Mouse (Mus musculus) 3T3-L1 (cell line): ENCODE data around the gene Cbx6.
A peak's percentile ranks its signal among the peaks of the same experiment; 100 is the strongest.
"Not testable (repeated sequence)": the region's sequence is repeated elsewhere in the genome, so short reads cannot be mapped to it uniquely, and the experiment has no call there.

ENCODE experiments used
- DNase-seq: peaks from one replicate; pipeline ENCODE4 v3.0.0-alpha.2; 2015; ENCODE audit warnings: low read depth, low spot score

Cbx6 gene

GRCm38 (mm10) chr15:79830388-79830787 is 4.1 kb downstream of the Cbx6 start:
- peak; percentile 92 for DNase-seq

DNA sequence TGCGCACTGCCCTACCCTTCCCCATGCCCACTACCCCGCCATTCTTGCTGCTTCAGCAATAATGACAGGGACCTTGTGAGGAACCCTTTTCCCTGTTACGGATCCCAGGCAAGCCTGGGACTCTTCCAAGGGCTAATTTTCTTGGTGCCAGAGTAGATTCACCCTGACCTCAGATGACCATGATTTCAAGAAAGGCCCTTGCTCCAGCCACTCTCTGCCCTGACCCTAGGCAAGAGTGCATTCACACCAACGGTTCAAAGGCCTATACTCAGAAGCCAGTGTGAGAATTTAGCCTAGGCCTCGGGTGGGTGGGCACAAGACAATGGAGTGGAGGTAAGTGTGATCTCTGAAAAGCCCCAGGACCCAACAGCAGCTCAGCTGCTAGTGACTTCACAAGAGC is 5.1 kb downstream of the Cbx6 start:
- DNase-seq, result no peak

GRCm38 (mm10) chr15:79828366-79829035 is 6.0 kb downstream of the Cbx6 start:
- no peak for DNase-seq

DNA sequence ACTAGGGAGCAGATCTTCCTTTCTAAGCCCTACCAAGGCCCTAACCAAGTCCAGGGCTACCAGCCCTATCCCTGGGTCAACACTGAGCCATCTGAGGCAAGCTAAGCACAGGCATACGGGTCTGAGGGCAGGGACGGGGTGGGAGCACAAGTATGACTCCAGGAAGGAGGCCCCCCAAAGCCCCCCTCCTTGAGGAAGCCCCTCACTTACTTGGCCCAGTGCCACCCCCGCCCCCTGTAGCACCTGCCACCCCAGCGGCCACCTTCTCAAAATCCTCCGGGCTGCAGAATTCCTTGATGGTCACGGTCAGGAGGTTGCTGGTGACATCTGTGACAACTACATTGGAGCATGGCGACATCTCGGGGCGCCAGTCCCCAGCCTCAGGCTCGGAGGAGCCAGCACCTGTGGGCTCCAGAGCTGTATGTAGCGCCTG is 6.7 kb downstream of the Cbx6 start:
- DNase-seq, result no peak

DNA sequence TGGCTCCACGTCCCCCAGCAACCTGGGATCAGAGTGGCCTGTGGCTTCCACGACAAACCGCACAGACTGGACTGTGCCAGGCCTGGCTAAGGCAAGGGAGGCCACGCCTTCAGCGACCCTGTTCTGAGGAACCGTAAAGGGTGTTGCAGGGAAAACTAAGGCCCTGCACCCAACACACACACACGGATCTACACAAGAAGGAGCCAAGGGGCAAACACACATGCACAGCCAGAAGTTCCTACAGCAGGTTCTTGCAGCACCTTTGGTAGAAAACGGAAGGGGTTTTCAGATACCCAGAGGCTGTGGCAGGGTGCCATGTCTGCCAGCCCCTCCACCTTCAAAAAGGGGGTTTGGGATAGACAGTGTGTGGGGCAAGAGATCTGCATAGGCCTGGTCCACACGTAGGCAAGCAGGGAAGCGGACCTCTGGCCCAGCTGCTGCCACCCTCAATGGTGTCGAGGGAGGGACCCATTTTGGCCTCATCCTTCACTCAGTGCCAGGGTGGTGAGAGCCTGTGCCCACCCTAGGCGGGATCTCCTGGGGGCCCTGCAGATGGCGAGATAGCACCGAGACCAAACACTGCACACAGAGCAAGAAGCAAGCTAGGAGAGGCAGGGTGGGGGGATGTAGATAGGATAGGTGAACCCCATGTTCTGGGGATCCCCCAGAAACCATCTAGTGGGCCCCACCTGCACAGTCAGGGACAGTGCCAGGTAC is 7.3 kb downstream of the Cbx6 start:
- no peak for DNase-seq

GRCm38 (mm10) chr15:79826221-79826935 is 8.1 kb downstream of the Cbx6 start:
- DNase-seq, result no peak

DNA sequence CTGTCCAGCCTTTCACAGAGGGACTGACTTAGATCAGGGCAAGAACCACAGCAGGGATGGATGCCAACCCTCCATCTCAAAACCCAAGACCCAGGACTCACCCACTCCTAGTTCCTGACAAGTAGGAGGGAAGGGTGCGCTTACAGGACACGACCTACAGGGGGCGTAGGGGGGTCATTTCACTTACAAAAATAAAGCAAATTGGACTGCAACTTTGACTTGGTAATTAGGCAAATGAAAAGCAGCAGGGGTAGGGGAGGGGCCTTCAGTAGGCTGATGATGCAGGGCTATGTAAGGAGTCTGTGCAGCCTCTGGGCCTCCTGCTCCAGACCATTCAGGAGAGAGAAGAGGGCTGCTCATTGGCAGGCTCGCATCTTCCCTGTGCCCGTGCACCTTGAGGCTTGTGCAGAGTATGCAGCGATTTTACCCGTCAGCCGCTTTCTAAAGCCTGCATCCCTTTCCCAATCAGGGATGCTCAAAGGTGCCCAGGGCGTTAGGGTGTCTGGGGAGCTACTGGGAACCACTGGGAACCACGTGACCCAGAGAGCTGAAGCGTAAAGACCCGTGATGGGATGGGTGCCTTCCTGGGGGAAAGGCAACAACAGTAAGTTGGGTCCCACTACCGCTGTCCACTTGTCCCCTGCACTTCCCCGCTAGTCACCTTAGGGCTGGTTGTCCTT is 9.2 kb downstream of the Cbx6 start:
- DNase-seq, result peak; percentile 39

DNA sequence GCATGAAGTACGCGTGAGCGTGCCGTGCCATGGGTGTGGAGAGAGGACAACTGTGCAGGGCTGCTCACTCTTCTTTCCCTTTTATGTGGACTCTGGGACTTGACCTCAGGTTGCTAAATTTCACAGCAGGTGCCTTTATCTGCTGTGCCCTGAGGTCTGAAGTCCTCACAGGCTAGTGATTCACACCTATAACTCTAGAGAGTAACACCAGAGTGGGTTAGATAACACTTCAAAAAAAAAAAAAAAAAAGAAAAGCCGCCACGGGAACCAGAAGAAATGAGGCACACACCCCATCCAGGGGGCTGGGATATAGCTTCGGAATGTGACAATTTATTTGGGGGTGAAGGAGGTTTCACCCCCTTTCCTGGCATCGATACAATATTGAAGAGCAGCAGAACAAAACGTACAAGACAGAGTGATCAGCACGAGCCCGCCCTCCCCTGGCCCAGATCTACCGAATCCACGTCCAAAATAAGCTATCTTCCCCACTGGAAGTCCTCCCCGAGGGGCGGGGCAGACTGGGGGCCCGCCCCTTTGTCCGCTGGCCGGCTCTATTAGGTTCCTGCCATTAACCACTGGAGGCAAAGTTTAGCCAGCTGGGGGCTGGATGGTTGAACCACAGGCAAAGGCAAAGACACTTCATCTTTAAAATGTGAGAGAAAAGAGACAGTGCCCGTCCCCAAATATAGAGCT is 10.8 kb downstream of the Cbx6 start:
- no peak for DNase-seq

DNA sequence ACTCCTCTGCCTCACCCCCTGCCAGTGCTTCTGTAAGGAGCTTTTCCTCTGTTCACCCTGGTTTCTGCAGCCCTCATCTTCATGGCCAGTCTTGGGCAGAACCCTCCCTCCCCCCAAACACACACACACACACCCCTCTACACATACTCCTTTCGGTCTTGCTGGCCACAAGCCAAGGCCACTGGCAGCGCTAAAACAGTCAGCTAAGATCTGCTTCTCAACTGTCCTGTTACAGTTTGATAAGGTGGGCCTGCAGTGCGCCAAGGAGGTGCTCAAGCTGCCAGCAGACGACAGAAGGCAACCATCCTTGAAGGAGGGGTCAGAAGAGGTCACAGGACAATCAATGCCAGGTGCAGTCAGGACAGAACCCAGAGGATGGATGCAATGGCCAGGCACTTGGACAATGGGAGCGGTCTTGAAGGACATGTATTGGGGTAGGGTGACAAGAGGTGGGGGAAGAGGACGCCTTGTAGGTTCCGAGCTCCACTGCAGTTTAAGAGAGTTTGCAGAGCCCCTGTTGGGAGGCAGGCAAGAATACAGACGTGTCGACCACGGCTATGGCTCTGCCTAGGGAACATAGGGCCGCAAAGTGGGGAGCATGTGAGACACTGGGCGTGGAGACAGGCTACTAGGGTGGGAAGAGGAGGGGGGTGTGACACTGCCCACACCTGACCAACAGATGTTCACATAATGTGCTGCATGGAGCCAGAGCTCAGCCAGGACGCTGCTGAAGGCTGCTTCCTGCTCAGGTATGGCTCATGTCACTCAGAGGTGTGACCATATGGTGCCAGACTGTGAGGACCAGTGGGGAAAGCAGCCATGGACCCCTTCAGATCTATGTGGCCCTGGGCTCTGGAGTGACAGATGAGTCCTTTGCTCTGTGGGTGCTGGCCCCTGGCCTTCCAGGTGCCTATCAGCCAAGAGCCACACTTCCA is 12.0 kb downstream of the Cbx6 start:
- DNase-seq, result no peak

GRCm38 (mm10) chr15:79818325-79818724 is 16.2 kb downstream of the Cbx6 start:
- peak; percentile 40 for DNase-seq

- peak; percentile 87 for DNase-seq
Measured at GRCm38 (mm10) chr15:79813666-79814258, 20.7 kb downstream of the Cbx6 start.

DNA sequence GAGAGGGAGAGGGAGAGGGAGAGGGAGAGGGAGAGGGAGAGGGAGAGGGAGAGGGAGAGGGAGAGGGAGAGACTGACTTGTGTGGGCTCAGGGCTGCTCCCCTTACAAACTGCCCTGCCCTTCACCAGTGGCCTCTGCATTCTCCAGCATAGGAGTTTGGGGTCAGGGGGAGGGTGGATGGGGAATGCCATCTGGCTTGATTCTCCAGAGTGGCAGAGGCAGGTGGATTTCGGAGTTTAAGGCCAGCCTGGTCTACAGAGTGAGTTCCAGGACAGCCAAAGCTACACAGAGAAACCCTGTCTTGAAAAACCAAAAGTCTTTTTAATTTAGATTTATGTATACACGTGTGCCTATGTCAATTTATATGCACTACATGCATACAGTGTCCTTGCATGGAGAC is 21.6 kb downstream of the Cbx6 start:
- not testable (repeated sequence) for DNase-seq

DNA sequence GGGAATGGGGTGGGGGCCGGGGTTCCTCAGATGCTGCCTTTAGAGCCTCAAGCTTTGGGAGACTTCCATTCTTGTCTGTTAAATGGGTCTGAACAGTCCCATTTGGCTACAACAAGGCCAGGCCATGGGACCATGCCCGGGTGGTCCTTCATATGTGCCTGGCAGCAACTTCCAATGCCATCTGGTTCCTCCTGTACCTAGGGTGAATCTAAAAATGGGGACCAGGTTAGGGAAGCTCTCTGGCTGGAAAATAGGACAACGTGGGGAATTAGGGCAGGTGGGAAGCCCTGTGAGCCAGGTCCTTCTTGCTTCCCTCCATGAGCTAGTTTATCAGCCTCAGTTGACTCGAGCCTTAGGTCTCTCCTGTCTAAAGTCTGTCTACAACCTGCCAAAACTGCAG is 23.5 kb downstream of the Cbx6 start:
- no peak for DNase-seq

DNA sequence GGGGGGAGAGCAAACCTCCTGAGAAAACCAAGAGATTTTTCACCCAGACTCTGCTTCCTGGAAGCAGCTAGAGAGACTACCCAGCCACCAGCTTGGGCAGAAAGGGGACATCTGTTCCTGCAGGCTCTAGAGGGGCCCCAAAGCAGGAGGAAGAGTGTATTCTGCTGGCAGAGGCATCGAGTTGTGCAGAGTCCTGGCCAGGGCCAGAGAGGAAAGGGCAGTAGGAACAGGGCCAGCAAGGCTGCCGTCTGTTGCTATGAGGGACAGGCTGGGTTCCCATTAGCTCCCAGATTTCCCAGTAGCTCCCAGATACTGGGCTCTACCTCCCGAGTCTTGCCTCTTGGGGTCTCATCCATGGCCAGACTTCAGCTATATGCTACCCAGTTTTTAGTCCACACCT is 24.4 kb downstream of the Cbx6 start:
- no peak for DNase-seq

- DNase-seq, result no peak
Measured at GRCm38 (mm10) chr15:79808658-79809057, 25.8 kb downstream of the Cbx6 start.

DNA sequence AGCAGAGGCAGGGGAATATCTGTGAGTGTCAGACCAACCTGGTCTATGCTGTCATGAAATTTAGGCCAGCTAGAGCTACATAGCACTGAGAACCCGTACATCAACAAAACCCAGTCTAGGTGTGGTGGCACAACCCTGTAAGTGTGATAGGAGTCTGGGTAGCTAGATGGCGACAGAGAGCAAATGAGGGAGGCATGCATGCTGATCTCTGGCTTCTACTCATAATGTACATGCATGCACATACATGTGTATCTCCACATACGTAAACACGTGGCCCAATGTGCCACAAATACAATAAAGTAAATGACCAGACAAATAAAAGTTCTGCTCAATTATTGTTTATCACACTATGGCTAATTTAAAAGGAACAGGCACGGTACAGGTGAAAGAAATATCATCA is 26.4 kb downstream of the Cbx6 start:
- DNase-seq, result peak; percentile 69

GRCm38 (mm10) chr15:79807050-79807449 is 27.4 kb downstream of the Cbx6 start:
- no peak for DNase-seq

DNA sequence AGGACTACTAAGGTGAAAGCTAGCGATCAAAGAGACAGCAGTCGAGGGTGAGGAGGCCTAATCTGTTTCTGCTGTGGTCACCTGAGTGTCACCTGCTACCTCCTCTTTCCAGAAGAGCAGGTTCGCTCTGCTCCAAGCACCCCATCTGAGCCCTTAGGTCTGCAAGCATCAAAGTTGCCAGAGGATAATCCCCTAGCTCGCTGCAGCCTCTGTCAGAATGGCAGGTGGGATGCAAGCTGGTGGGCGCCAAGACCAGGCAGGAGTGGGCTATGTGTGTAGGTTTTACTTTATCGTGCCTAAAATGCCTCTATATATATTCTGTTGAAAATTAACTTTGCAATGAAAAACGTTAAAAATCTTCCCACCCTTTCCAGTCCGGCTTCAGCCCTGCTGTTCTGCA is 29.2 kb downstream of the Cbx6 start:
- DNase-seq, result no peak

DNA sequence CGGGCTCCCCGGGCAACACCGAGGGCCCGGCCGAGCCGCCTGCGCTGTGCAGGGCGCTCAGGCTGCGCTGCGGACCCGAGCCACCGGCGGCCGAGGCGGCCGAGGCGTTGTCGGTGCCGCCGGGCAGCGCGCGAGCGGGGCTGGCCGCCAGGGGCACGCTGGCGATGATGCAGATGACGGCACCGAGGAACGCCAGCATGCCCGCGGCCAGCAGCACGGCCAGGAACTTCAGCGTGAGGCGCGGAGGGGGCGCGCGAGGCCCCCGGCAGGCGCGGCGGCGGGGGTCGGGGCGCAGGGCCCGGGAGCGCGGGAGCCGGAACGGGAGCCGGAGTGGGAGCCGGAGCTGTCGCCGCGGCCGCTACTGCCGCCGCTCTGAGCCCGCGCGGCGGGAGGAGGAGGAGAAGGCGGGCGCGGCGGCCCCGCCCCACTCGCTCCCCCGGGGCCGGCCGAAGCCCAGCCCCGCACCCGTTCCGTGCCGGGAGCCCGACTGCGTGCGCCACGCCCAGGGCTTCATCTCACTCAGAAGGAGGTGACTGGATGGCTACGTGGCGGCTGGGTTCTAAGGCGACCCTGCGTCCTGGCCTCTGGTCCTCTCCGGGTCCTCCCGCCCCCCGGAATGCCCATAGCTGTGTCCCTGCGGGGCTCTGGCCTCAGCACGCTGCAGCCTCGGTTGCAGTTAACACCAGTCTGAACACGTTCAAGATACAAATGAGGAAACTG is 30.0 kb downstream of the Cbx6 start, which contains the start of gene Nptxr:
TSS of gene Nptxr (minus strand) at position 415 of the 720 bp plus-strand sequence.
- DNase-seq, result no peak
